Mouse (Mus musculus) left cerebral cortex, adult 11 months (tissue): Measurements from ENCODE around the gene Oat.

Experiments used
- DNase-seq: peaks from one replicate; pipeline ENCODE4 v3.0.0; 2022; ENCODE audit warnings: low spot score

Gene Oat

DNA sequence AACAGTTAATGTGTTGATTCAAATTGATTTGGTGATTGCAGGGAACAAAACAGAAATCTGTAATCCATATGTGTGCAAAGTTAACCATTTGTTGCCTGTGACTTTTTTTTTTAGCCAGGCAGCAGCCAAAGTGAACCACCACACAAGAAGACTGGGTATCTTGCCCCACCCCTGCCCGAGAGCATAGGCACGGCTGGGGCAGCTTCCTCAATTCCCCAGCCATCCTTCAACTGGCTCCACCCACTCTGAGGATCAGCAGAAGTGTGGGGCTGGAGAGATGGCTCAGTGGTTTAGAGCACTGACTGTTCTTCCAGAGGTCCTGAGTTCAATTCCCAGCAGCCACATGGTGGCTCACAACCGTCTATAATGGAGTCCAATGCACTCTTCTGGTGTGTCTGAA, 34.6 kb downstream of the Oat start:
- no peak for DNase-seq

GRCm38 (mm10) chr7:132540597-132540996, 35.6 kb downstream of the Oat start:
- DNase-seq: no peak

DNA sequence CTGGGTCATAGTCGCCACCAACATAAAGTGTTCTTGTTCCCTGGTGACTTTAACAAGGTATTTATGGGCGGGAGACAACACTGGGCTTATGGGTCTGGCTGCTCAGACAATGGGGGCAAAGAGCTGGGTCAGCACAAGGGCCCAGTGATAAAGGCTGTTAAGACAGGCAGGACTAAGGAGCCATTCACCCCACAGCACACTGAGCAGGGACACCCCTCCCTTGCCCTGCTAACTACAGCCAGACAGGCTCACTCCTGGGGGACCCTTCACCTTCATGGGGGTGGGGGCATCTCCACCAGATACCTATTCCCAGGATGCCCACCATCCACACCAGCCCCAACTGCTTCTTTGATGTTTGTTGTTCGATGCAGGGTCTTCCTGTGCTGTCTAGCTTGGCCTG, 47.0 kb downstream of the Oat start:
- no peak for DNase-seq

DNA sequence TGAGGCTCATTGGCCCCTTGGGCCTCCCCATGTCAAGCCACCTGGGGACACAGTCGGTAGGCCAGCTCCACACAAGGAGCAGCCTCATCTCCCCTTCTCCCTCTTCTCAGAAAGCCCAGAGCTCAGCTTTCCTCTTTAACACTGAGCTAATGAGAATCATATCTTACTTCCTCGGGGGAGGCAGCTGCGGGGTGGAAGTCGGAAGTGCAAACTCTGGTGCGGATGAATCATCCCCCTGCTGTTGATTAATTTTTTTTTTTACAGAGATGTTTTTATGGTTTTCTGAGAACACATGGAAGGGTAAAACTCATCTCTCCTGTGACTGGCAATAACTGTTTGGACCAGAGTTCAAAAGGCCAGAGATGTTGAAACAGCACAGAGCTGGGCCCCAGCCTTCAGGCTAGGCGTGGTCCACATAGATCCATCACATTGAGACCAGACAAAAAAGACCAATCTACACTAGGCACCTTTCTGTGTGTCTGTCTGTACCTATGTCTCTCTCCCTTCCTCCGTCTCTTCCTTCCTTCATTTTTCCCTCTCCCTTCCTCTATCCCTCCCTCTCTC, 62.7 kb downstream of the Oat start:
- no peak for DNase-seq

DNA sequence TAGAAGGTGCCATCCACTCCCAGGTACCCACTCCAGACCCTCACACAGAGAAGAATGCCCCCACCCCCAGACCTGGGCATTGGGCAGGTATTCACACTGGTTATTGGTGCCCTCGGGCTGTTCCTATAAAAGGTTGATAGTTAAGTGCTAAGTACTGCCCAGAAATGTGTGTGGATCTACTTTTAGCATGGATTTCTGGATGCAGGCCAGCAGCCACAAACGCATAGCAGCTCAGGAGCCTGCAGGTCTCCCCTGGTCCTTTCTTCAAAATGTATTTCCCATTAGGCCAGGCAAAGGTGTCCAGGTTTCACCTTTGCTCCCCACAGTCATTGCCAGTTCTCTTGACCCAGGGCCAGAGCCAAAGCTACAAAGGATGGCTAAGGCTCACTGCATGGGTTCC, 67.1 kb downstream of the Oat start:
- DNase-seq: no peak
